Mouse (Mus musculus): ENCODE data around the gene Fmo6. TPM values are rescaled to one million over a fixed set of nuclear protein-coding genes. Genes with fewer than 3 reads are reported as not detected.

Gene Fmo6
- polyA plus RNA-seq, 1 experiment: not detected

DNA sequence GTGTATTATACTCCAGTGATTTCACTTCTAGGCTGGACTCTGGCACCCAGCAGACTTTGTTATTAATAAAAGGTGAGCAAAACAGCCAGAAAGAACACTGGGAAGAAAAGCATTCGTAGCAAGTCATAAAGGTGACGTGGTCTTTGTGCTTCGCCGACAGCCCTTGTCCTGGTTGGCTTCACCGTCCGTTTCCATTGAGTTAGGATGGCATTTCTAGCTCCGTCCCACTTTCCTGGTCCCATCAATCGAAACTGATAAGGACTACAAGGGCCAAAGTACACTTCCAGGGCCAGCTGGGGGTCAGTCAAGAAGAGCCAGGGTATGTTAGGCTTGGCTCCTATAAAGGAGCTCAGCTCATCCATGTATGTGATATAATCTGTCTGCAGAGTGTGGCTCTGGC, 20.7 kb downstream of the Fmo6 start:
- Histone ChIP-seq H3K4me3 (ENCODE audit: insufficient read depth, low read depth, low read length) (no peak overlapping the region), H3K4me1 (ENCODE audit: control insufficient read depth, insufficient read depth, low read length) (no peaks in the 10 kb centered on the region), H3K36me3 (ENCODE audit: control insufficient read depth, insufficient read depth, low read length) (no peaks in the 10 kb centered on the region), H3K27ac (ENCODE audit: insufficient read depth, low read depth, low read length) (no peak overlapping the region), H3K27me3 (replicated peaks; ENCODE audit: control insufficient read depth, insufficient read depth, low read length) (no peaks in the 10 kb centered on the region)
- TF ChIP-seq POLR2A (IDR thresholded peaks at IDR 0.05; ENCODE audit: low read depth, low read length) (no peak), CTCF (conservative IDR thresholded peaks at IDR 0.05; ENCODE audit: insufficient read depth, insufficient read length, low read depth, low read length) (no peak)
- DNase-seq: no peak
- 57% methylated on average over 8 of the region's 8 CpGs for WGBS

DNA sequence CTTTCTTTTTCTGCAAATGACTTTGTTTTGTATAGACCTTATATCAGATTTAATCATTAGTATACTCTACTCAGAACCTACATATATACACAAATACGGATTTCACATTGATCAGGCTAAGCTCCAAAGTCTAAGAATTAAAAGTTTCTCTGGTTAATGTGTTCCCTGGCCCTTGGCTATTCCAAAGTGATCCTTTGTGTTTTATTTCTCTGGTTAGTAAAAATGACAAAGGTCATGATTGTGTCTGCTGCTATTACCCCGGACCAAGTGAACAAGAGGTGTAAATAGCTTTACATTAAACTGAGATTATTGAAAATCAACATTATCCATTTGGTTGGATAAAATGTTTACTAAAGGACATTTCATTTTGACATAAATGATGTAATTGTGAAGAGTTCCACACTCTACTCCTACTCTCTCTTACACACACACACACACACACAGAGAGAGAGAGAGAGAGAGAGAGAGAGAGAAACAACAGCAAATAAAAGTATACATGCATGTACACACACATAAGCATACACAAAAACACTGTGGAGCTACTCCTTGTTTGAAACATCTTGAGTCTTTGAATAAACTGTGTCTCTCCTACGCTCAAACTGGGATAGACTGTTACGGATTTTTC, 22.3 kb downstream of the Fmo6 start:
- Histone ChIP-seq H3K27ac (ENCODE audit: insufficient read depth, low read depth, low read length) (no peak overlapping the region), H3K4me3 (ENCODE audit: insufficient read depth, low read depth, low read length) (no peak overlapping the region), H3K36me3 (ENCODE audit: control insufficient read depth, insufficient read depth, low read length) (no peaks in the 10 kb centered on the region), H3K27me3 (replicated peaks; ENCODE audit: control insufficient read depth, insufficient read depth, low read length) (no peaks in the 10 kb centered on the region), H3K4me1 (ENCODE audit: control insufficient read depth, insufficient read depth, low read length) (no peaks in the 10 kb centered on the region)
- DNase-seq: peak; percentile 58
- TF ChIP-seq CTCF (conservative IDR thresholded peaks at IDR 0.05; ENCODE audit: insufficient read depth, insufficient read length, low read depth, low read length): no peak
- no peak for TF ChIP-seq POLR2A (IDR thresholded peaks at IDR 0.05; ENCODE audit: low read depth, low read length)
- WGBS: 71% methylated on average over 4 of the region's 4 CpGs

DNA sequence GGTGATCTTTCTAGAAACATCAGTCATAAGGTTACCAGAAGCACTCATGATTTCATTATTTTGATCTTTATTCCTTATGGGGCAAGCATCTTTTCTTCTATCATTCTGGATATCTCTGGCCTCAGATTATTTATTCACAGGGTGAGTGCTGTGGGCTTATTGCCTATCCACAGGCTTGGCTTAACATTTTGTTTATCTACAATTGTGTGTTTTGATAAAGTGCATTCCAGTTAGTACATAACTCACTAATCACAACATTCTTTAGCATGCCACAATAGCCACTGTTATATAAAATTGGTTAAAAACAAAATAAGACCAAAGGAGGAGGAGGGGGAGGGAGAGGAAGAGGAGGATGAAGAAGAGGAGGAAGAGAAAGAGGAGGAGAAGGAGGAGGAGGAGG, 25.2 kb downstream of the Fmo6 start:
- Histone ChIP-seq H3K4me3 (ENCODE audit: insufficient read depth, low read depth, low read length) (no peak overlapping the region), H3K27ac (ENCODE audit: insufficient read depth, low read depth, low read length) (no peak overlapping the region), H3K4me1 (ENCODE audit: control insufficient read depth, insufficient read depth, low read length) (no peaks in the 10 kb centered on the region), H3K36me3 (ENCODE audit: control insufficient read depth, insufficient read depth, low read length) (no peaks in the 10 kb centered on the region), H3K27me3 (replicated peaks; ENCODE audit: control insufficient read depth, insufficient read depth, low read length) (no peaks in the 10 kb centered on the region)
- no peak for TF ChIP-seq CTCF (conservative IDR thresholded peaks at IDR 0.05; ENCODE audit: insufficient read depth, insufficient read length, low read depth, low read length)
- no peak for TF ChIP-seq POLR2A (IDR thresholded peaks at IDR 0.05; ENCODE audit: low read depth, low read length)
- DNase-seq: no peak

- H3K27ac ChIP-seq (ENCODE audit: insufficient read depth, low read depth, low read length): no peak overlapping the region
- no peaks in the 10 kb centered on the region for H3K36me3 ChIP-seq (ENCODE audit: control insufficient read depth, insufficient read depth, low read length)
- no peak for TF ChIP-seq POLR2A (IDR thresholded peaks at IDR 0.05; ENCODE audit: low read depth, low read length)
- TF ChIP-seq CTCF (conservative IDR thresholded peaks at IDR 0.05; ENCODE audit: insufficient read depth, insufficient read length, low read depth, low read length): no peak
- H3K27me3 ChIP-seq (replicated peaks; ENCODE audit: control insufficient read depth, insufficient read depth, low read length): no peaks in the 10 kb centered on the region
- WGBS: 54% methylated on average over 4 of the region's 4 CpGs
- H3K4me3 ChIP-seq (ENCODE audit: insufficient read depth, low read depth, low read length): no peak overlapping the region
- no peak for DNase-seq
- H3K4me1 ChIP-seq (ENCODE audit: control insufficient read depth, insufficient read depth, low read length): no peaks in the 10 kb centered on the region
Observed at GRCm38 (mm10) chr1:162901879-162902278, 35.4 kb downstream of the Fmo6 start.

DNA sequence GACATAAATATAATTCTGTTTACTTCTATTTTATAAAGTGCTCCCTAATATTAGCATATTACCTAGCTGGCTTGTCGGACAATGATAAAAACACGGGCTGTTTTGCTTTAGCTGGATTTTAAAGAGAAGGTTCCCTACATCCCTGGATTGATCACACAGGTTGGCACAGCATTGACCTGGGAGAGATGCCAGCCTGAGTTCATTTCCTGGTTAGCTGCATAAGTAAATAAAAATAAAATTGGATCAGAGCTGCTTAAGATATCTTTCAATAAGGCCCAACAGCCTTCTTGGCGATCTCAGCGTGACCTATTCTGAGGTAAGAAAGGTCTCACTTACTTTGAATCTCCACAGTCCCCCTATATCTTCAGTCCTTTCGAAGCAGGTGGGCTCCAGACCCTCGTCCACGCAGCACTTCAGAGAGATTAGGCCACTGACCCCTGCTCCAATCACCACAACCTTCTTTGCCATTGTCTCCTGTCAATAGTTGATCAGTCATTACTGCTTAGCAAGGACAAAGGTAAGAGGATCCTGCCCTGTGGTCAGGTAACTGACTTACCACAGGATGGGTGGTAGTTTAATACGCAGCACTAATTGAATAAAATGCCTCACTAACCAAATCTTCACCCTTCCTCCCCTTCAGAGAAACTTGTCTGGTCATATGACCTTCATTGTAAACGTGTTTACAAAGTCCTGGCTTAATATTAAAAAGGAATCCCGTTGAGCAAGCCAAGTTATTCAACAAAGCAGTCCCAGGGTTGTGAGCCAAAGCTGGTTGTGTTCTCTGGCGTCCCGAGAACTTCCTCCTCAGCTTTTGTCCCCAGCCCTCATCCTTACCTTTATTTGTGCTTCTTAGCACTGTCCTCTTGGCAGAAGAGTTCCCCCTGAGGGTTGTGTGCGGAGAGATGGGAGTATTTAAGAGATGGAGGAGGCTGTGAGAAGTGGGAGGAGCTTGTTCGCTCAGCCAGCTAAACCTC, 39.2 kb downstream of the Fmo6 start, which contains the start of gene Fmo2:
Gene Fmo2 (minus strand): TSS at position 889 of the 974 bp plus-strand sequence.
- Histone ChIP-seq H3K4me1 (ENCODE audit: control insufficient read depth, insufficient read depth, low read length) (no peaks in the 10 kb centered on the region; the same call in 1 of the 2 replicates), H3K27me3 (replicated peaks; ENCODE audit: control insufficient read depth, insufficient read depth, low read length) (no peaks in the 10 kb centered on the region), H3K36me3 (ENCODE audit: control insufficient read depth, insufficient read depth, low read length) (no peaks in the 10 kb centered on the region; the same call in 1 of the 2 replicates), H3K4me3 (ENCODE audit: insufficient read depth, low read depth, low read length) (peak within 1 kb of the TSS; percentile 57), H3K27ac (ENCODE audit: insufficient read depth, low read depth, low read length) (peak within 1 kb of the TSS; percentile 90)
- peak; percentile 92 for DNase-seq
- WGBS: 39% methylated on average over 14 of the region's 14 CpGs
- TF ChIP-seq POLR2A (IDR thresholded peaks at IDR 0.05; ENCODE audit: low read depth, low read length) (no peak), CTCF (conservative IDR thresholded peaks at IDR 0.05; ENCODE audit: insufficient read depth, insufficient read length, low read depth, low read length) (no peak)

DNA sequence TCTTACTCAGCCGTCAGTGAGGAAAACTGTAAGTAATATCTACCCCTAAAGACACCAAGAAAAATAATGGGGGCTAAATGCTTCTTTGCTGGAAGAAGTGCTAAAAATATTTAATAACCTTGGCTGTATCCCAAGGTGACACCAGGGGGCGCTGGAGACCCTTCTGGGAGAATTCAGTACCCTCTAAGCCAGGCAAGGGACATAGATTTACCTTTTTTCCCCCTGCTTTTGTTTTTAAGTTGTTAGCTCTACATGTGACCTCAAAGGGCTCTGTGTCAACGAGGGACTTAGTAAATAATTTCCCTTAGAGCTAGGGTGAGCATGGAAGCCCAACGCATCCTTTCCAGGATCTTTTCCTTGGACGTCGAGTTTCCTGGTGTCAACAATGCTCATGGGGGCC, 41.4 kb downstream of the Fmo6 start:
- WGBS: 16% methylated on average over 6 of the region's 6 CpGs
- peak overlapping the region; percentile 28; the same call in 1 of the 2 replicates for H3K4me3 ChIP-seq (ENCODE audit: insufficient read depth, low read depth, low read length)
- TF ChIP-seq POLR2A (IDR thresholded peaks at IDR 0.05; ENCODE audit: low read depth, low read length) (no peak), CTCF (conservative IDR thresholded peaks at IDR 0.05; ENCODE audit: insufficient read depth, insufficient read length, low read depth, low read length) (peak; percentile 71)

GRCm38 (mm10) chr1:162893014-162893413, 44.3 kb downstream of the Fmo6 start:
- Histone ChIP-seq H3K36me3 (ENCODE audit: control insufficient read depth, insufficient read depth, low read length) (no peaks in the 10 kb centered on the region; the same call in 1 of the 2 replicates), H3K27ac (ENCODE audit: insufficient read depth, low read depth, low read length) (no peak overlapping the region; the same call in 1 of the 2 replicates), H3K27me3 (replicated peaks; ENCODE audit: control insufficient read depth, insufficient read depth, low read length) (no peaks in the 10 kb centered on the region), H3K4me3 (ENCODE audit: insufficient read depth, low read depth, low read length) (no peak overlapping the region), H3K4me1 (ENCODE audit: control insufficient read depth, insufficient read depth, low read length) (peaks cover 6% of the 10 kb centered on the region; the same call in 1 of the 2 replicates)
- 87% methylated on average over 6 of the region's 6 CpGs for WGBS
- TF ChIP-seq POLR2A (IDR thresholded peaks at IDR 0.05; ENCODE audit: low read depth, low read length): no peak
- TF ChIP-seq CTCF (conservative IDR thresholded peaks at IDR 0.05; ENCODE audit: insufficient read depth, insufficient read length, low read depth, low read length): no peak
- no peak for DNase-seq

More for the DNA sequence above, 41.4 kb downstream of the Fmo6 start:
- DNase-seq: peak; percentile 79
- H3K36me3 ChIP-seq (ENCODE audit: control insufficient read depth, insufficient read depth, low read length): no peaks in the 10 kb centered on the region; the same call in 1 of the 2 replicates
- no peaks in the 10 kb centered on the region for H3K27me3 ChIP-seq (replicated peaks; ENCODE audit: control insufficient read depth, insufficient read depth, low read length)
- no peak overlapping the region for H3K27ac ChIP-seq (ENCODE audit: insufficient read depth, low read depth, low read length)
- peaks cover 5% of the 10 kb centered on the region; the same call in 1 of the 2 replicates for H3K4me1 ChIP-seq (ENCODE audit: control insufficient read depth, insufficient read depth, low read length)
